Mouse (Mus musculus): ENCODE data around the gene Col1a2. TPM values are rescaled to one million over a fixed set of nuclear protein-coding genes. Genes with fewer than 3 reads are reported as not detected.

Col1a2 gene
- polyA plus RNA-seq, 1 experiment from 2014 or later = 449 TPM

- H3K4me2 ChIP-seq (ENCODE audit: low read depth, low read length) = peak overlapping the region; percentile 32
- H3K27me3 ChIP-seq (replicated peaks; ENCODE audit: control insufficient read depth, insufficient read depth, low read length) = no peaks in the 10 kb centered on the region
- H3K4me3 ChIP-seq (ENCODE audit: low read length) = no peak overlapping the region
- peak overlapping the region; percentile 95 for H3K27ac ChIP-seq (ENCODE audit: low read length)
- H3K4me1 ChIP-seq (ENCODE audit: control insufficient read depth, insufficient read depth, low read length) = peaks cover 4% of the 10 kb centered on the region; the same call in 1 of the 2 replicates
- WGBS = 36% methylated on average over 1 of the region's 1 CpGs
- no peaks in the 10 kb centered on the region for H3K9me3 ChIP-seq (ENCODE audit: control insufficient read depth, low read length)
- no peak for ATAC-seq
- no peaks in the 10 kb centered on the region for H3K36me3 ChIP-seq (ENCODE audit: control insufficient read depth, insufficient read depth, low read length)
- 0 out of 2 replicates have a peak overlapping the region, but pooled peaks have one; percentile 16 for H3K9ac ChIP-seq (ENCODE audit: low read depth, low read length)
These were observed 15.6 kb upstream of the Col1a2 start for GRCm38 (mm10) chr6:4488966-4489365.

GRCm38 (mm10) chr6:4489366-4490245 is 15.0 kb upstream of the Col1a2 start:
- Histone ChIP-seq H3K9ac (ENCODE audit: low read depth, low read length) (peak overlapping the region; percentile 16; the same call in 1 of the 2 replicates), H3K4me2 (ENCODE audit: low read depth, low read length) (peak overlapping the region; percentile 38), H3K4me1 (ENCODE audit: control insufficient read depth, insufficient read depth, low read length) (no peaks in the 10 kb centered on the region), H3K36me3 (ENCODE audit: control insufficient read depth, insufficient read depth, low read length) (no peaks in the 10 kb centered on the region), H3K27ac (ENCODE audit: low read length) (peak overlapping the region; percentile 95), H3K9me3 (ENCODE audit: control insufficient read depth, low read length) (no peaks in the 10 kb centered on the region), H3K4me3 (ENCODE audit: low read length) (no peak overlapping the region), H3K27me3 (replicated peaks; ENCODE audit: control insufficient read depth, insufficient read depth, low read length) (no peaks in the 10 kb centered on the region)
- peak; percentile 92 for ATAC-seq
- 25% methylated on average over 6 of the region's 6 CpGs for WGBS

- Histone ChIP-seq H3K4me1 (ENCODE audit: control insufficient read depth, insufficient read depth, low read length) (no peaks in the 10 kb centered on the region), H3K36me3 (ENCODE audit: control insufficient read depth, insufficient read depth, low read length) (no peaks in the 10 kb centered on the region), H3K27me3 (replicated peaks; ENCODE audit: control insufficient read depth, insufficient read depth, low read length) (no peaks in the 10 kb centered on the region), H3K4me3 (ENCODE audit: low read length) (no peak overlapping the region), H3K9ac (ENCODE audit: low read depth, low read length) (no peak overlapping the region), H3K9me3 (ENCODE audit: control insufficient read depth, low read length) (no peaks in the 10 kb centered on the region), H3K4me2 (ENCODE audit: low read depth, low read length) (no peak overlapping the region), H3K27ac (ENCODE audit: low read length) (no peak overlapping the region)
- 84% methylated on average over 2 of the region's 2 CpGs for WGBS
- no peak for ATAC-seq
These were observed 10.9 kb upstream of the Col1a2 start for GRCm38 (mm10) chr6:4493666-4494065.

- ATAC-seq = no peak
- H3K4me2 ChIP-seq (ENCODE audit: low read depth, low read length) = no peak overlapping the region
- WGBS = 57% methylated on average over 1 of the region's 1 CpGs
- no peaks in the 10 kb centered on the region for H3K9me3 ChIP-seq (ENCODE audit: control insufficient read depth, low read length)
- no peaks in the 10 kb centered on the region for H3K27me3 ChIP-seq (replicated peaks; ENCODE audit: control insufficient read depth, insufficient read depth, low read length)
- H3K27ac ChIP-seq (ENCODE audit: low read length) = no peak overlapping the region
- no peak overlapping the region for H3K9ac ChIP-seq (ENCODE audit: low read depth, low read length)
- no peak overlapping the region for H3K4me3 ChIP-seq (ENCODE audit: low read length)
- no peaks in the 10 kb centered on the region for H3K4me1 ChIP-seq (ENCODE audit: control insufficient read depth, insufficient read depth, low read length)
- no peaks in the 10 kb centered on the region for H3K36me3 ChIP-seq (ENCODE audit: control insufficient read depth, insufficient read depth, low read length)
These were observed 8.2 kb upstream of the Col1a2 start for GRCm38 (mm10) chr6:4496428-4496827.

GRCm38 (mm10) chr6:4503106-4503505 is 1.5 kb upstream of the Col1a2 start:
- no peak for ATAC-seq
- H3K4me1 ChIP-seq (ENCODE audit: control insufficient read depth, insufficient read depth, low read length) = 0 out of 2 replicates have a peak, but pooled peaks cover 5% of the 10 kb centered on the region
- no peaks in the 10 kb centered on the region for H3K9me3 ChIP-seq (ENCODE audit: control insufficient read depth, low read length)
- H3K36me3 ChIP-seq (ENCODE audit: control insufficient read depth, insufficient read depth, low read length) = no peaks in the 10 kb centered on the region
- H3K4me3 ChIP-seq (ENCODE audit: low read length) = no peak overlapping the region
- no peak overlapping the region for H3K4me2 ChIP-seq (ENCODE audit: low read depth, low read length)
- no peak overlapping the region for H3K27ac ChIP-seq (ENCODE audit: low read length)
- 0 out of 2 replicates have a peak overlapping the region, but pooled peaks have one; percentile 25 for H3K9ac ChIP-seq (ENCODE audit: low read depth, low read length)
- WGBS = 0% methylated on average over 1 of the region's 1 CpGs
- 0 out of 2 replicates have a peak, but pooled peaks cover 4% of the 10 kb centered on the region for H3K27me3 ChIP-seq (replicated peaks; ENCODE audit: control insufficient read depth, insufficient read depth, low read length)

- peak; percentile 93 for ATAC-seq
- Histone ChIP-seq H3K27ac (ENCODE audit: low read length) (peak overlapping the region; percentile 72), H3K9ac (ENCODE audit: low read depth, low read length) (peak overlapping the region; percentile 69), H3K36me3 (ENCODE audit: control insufficient read depth, insufficient read depth, low read length) (no peaks in the 10 kb centered on the region), H3K4me3 (ENCODE audit: low read length) (peak overlapping the region; percentile 57), H3K9me3 (ENCODE audit: control insufficient read depth, low read length) (no peaks in the 10 kb centered on the region), H3K4me1 (ENCODE audit: control insufficient read depth, insufficient read depth, low read length) (0 out of 2 replicates have a peak, but pooled peaks cover 5% of the 10 kb centered on the region), H3K4me2 (ENCODE audit: low read depth, low read length) (peak overlapping the region; percentile 61), H3K27me3 (replicated peaks; ENCODE audit: control insufficient read depth, insufficient read depth, low read length) (0 out of 2 replicates have a peak, but pooled peaks cover 4% of the 10 kb centered on the region)
- WGBS = 3% methylated on average over 31 of the region's 31 CpGs
These were observed 764 bp downstream of the Col1a2 start for GRCm38 (mm10) chr6:4505158-4505997.

- Histone ChIP-seq H3K4me2 (ENCODE audit: low read depth, low read length) (peak overlapping the region; percentile 61), H3K27ac (ENCODE audit: low read length) (peak overlapping the region; percentile 72), H3K27me3 (replicated peaks; ENCODE audit: control insufficient read depth, insufficient read depth, low read length) (0 out of 2 replicates have a peak, but pooled peaks cover 4% of the 10 kb centered on the region), H3K9me3 (ENCODE audit: control insufficient read depth, low read length) (no peaks in the 10 kb centered on the region), H3K4me1 (ENCODE audit: control insufficient read depth, insufficient read depth, low read length) (0 out of 2 replicates have a peak, but pooled peaks cover 5% of the 10 kb centered on the region), H3K36me3 (ENCODE audit: control insufficient read depth, insufficient read depth, low read length) (no peaks in the 10 kb centered on the region), H3K9ac (ENCODE audit: low read depth, low read length) (peak overlapping the region; percentile 69), H3K4me3 (ENCODE audit: low read length) (peak overlapping the region; percentile 57)
- WGBS = 16% methylated on average over 11 of the region's 11 CpGs
- ATAC-seq = no peak
These were observed 1.5 kb downstream of the Col1a2 start for GRCm38 (mm10) chr6:4506106-4506505.

GRCm38 (mm10) chr6:4506791-4507190 is 2.2 kb downstream of the Col1a2 start:
- 0 out of 2 replicates have a peak, but pooled peaks cover 4% of the 10 kb centered on the region for H3K27me3 ChIP-seq (replicated peaks; ENCODE audit: control insufficient read depth, insufficient read depth, low read length)
- 0 out of 2 replicates have a peak, but pooled peaks cover 5% of the 10 kb centered on the region for H3K4me1 ChIP-seq (ENCODE audit: control insufficient read depth, insufficient read depth, low read length)
- ATAC-seq = no peak
- H3K4me3 ChIP-seq (ENCODE audit: low read length) = peak overlapping the region; percentile 57
- H3K9me3 ChIP-seq (ENCODE audit: control insufficient read depth, low read length) = no peaks in the 10 kb centered on the region
- H3K36me3 ChIP-seq (ENCODE audit: control insufficient read depth, insufficient read depth, low read length) = no peaks in the 10 kb centered on the region
- H3K27ac ChIP-seq (ENCODE audit: low read length) = no peak overlapping the region
- 62% methylated on average over 5 of the region's 5 CpGs for WGBS
- peak overlapping the region; percentile 61 for H3K4me2 ChIP-seq (ENCODE audit: low read depth, low read length)
- H3K9ac ChIP-seq (ENCODE audit: low read depth, low read length) = peak overlapping the region; percentile 69; the same call in 1 of the 2 replicates

GRCm38 (mm10) chr6:4507323-4507722 is 2.7 kb downstream of the Col1a2 start:
- WGBS = 73% methylated on average over 1 of the region's 1 CpGs
- peak overlapping the region; percentile 40 for H3K4me2 ChIP-seq (ENCODE audit: low read depth, low read length)
- no peaks in the 10 kb centered on the region for H3K36me3 ChIP-seq (ENCODE audit: control insufficient read depth, insufficient read depth, low read length)
- 0 out of 2 replicates have a peak, but pooled peaks cover 4% of the 10 kb centered on the region for H3K27me3 ChIP-seq (replicated peaks; ENCODE audit: control insufficient read depth, insufficient read depth, low read length)
- ATAC-seq = no peak
- H3K9ac ChIP-seq (ENCODE audit: low read depth, low read length) = peak overlapping the region; percentile 24; the same call in 1 of the 2 replicates
- no peaks in the 10 kb centered on the region for H3K9me3 ChIP-seq (ENCODE audit: control insufficient read depth, low read length)
- 0 out of 2 replicates have a peak, but pooled peaks cover 5% of the 10 kb centered on the region for H3K4me1 ChIP-seq (ENCODE audit: control insufficient read depth, insufficient read depth, low read length)
- H3K4me3 ChIP-seq (ENCODE audit: low read length) = peak overlapping the region; percentile 35
- no peak overlapping the region for H3K27ac ChIP-seq (ENCODE audit: low read length)
